Mouse (Mus musculus): ENCODE data around the gene B4galnt4.
A peak's percentile ranks its signal among the peaks of the same experiment; 100 is the strongest.

B4galnt4 gene

DNA sequence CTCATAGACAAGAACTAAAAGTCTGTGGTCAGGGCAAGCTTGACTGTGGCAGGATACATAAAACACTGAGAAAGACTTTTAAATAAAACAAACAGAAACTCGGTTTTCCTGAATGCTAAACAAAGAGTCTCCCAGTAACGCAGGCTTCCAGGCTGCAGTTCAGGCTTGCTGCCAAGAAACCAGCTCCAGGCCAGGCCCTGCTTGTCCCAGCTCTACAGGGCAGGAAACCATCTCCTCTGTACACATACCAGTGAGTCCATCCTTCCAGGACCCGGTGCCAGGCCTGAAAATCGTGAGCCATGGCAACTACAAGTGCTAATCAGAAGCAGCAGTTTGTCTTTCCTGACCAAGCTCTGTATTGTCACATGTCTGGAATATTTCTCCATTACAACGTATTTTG is 19.2 kb upstream of the B4galnt4 start:
- DNase-seq (ENCODE audit: low spot score in 2 of 2), result no peak

GRCm38 (mm10) chr7:141042539-141042938 is 18.4 kb upstream of the B4galnt4 start:
- DNase-seq (ENCODE audit: low spot score in 2 of 2), result no peak

DNA sequence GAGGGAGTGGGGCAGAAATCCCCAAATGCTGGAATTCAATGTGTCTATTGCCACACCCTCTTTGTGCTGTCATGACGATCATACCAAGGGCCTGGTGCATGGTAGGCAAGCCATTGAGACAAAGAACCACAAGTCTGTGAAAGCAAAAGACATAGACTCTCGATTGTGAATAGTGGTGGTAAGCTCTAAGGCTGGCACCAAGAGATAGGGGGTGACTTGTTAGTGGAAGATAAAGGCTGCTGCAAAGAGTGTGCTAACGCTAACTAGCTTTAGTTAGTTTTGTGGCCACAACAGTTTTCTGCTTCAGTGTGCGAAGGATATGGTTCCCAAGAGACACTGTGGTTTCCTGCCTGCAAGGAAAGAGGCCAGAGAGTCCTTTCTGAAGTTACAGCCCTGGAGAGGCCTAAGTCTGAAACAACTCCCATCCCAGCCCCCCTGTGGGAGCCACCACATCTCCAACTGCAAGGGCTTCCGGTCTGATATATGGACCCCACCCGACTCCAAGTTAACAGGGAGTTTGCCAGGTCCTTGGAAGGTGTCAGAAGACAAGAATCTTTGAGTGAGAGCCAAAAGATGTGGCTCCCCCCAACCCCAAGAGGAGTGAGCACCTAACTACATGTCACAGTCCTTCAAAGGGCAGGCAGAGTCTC is 13.8 kb upstream of the B4galnt4 start:
- DNase-seq (ENCODE audit: low spot score in 2 of 2), result no peak

DNA sequence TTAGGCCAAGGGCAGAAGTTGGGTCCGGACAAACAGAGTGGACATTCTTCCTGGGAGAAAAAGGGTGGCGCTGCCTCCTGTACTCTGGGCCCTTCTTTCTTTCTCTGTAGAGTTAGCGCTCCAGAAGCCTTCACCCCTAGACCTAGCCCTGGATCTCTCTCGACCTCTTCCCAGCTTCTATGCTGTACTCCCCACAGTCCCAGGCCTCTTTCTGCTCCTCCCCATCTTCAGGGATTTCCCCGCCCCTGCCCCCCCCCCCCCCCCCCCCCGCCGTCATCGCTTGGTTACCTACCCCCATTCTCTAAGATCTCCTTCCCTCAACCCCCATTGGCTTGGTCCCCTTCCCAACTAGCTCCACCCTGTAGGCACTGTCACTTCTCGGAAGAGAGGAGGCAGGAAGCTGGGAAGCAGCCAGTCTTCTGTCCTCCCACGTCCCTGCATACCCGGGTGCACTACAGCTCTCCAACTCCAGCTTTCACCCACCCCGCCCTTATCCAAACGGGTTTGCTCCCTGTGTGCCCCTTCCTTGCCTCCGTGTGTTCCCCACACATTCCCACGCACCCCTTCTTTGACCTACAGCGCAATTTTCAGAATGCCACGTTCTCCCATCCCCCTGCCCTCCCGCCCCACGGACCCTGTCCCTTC is 13.2 kb upstream of the B4galnt4 start:
- DNase-seq (ENCODE audit: low spot score in 2 of 2), result peak in 1 of 2 experiments; percentile 74

DNA sequence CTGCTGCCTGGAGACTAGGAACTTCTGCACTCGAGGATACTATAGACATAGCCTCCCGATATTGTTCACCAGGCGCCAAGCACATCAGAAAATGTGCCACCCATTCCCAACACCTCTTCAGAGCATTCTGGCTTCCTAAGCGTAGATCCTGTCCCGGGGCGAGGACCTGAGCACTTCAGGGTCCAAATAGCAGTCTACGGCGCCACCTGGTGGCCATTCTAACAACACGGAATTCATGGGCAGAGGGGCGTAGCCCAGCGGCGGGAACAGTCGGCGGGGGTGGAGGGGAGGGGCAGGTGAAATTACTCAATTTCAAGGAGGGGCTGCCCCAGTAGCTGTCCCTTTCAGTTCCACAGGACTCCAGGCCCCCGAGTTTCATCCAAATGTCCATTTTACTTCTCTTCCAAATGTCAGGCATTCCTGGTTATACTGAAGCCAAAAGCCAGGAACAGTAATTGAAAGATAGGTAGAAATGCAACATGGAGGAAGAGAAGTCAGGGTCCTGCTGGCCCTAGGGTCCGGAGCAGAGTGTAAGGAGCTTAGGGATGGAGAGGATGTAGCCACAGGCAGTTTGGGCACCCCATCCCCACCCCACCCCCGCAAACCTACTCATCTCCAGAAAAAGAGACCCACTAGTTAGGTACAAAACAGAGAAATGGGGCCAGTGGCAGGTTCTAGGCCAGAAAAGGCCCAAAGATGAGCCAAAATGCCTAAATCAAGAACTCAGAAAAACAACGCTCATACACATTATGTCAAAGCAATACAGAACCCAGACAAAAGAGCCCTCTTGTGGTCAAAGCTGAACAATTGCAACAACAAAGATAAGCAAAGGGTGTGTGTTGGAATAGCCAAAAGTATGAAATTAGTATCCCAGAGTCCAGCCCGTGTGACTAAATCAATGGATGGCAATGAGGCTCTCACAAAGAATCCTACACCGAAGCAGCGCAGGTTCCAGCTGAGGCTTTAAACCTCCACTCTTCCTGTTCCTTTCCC is 12.4 kb upstream of the B4galnt4 start:
- peak; percentile 88 to 96 for DNase-seq (ENCODE audit: low spot score in 2 of 2)

GRCm38 (mm10) chr7:141049326-141049725 is 11.6 kb upstream of the B4galnt4 start:
- DNase-seq (ENCODE audit: low spot score in 2 of 2), result no peak

DNA sequence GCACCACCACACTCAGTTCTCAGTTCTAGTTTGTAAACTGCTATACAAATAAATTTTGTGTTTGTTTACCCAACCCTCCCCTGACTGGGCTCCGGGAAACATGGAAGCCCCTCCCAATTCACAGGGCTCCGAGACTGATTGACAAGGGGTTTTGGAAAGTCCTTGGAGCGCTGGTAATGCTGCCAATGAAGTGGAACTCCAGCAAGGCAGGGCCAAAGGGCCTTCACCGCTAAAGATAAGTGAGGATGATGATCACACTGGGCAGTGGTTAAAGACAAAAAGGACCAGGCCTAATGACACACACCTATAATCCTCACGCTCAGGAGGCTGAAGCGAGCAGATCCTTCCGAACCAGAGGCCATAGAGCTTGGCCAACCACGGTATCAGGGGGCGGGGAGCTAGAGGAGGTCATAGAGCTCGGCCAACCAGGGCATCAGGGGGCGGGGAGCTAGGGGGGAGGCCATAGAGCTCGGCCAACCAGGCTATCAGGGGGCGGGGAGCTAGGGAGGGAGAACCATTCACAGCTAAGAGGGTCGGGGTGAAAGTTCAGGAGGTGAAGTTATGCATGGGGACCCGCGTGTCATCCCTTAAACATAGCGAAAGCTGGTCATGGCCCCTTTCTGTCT is 9.7 kb upstream of the B4galnt4 start:
- DNase-seq (ENCODE audit: low spot score in 2 of 2), result no peak

DNA sequence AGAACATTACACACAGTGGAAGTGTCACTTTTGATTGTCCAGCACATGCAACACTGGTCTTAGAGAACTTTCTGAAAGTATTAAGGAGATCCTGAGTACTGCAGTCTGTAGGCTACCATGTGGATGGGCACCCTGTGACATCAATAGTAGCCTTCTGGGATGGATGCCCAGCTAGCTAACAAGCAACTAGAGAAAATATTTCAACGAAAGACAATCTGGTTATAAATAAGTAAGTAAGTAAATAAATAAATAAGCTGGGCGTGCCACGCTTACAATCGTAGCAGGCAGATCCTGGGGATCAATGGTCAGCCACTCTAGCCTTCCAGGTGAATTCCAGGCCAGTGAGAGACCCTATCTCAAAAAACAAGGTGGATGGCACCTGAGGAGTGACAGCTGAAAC is 8.9 kb upstream of the B4galnt4 start:
- no peak for DNase-seq (ENCODE audit: low spot score in 2 of 2)

GRCm38 (mm10) chr7:141052421-141052820 is 8.5 kb upstream of the B4galnt4 start:
- no peak for DNase-seq (ENCODE audit: low spot score in 2 of 2)

GRCm38 (mm10) chr7:141055785-141056184 is 5.1 kb upstream of the B4galnt4 start:
- DNase-seq (ENCODE audit: low spot score in 2 of 2), result no peak

DNA sequence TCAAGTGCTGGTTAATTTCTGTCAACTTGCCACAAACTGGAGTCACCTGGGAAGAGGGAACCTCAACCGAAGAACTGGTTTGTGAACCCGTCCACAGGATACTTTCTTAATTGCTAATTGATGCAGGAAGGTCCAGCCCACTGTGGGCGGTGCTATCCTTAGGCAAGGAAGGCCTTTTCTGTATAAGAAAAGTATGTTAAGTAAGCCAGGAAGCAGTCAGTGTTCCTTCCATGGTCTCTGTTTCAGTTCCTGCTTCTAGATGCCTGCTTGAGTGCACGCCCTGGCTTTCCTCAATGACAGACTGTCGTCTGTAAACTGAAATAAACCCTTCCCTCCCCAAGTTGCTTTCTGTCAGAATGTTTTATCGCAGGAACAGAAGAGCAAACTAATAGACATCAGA is 3.9 kb upstream of the B4galnt4 start:
- DNase-seq (ENCODE audit: low spot score in 2 of 2), result no peak

GRCm38 (mm10) chr7:141057541-141057940 is 3.4 kb upstream of the B4galnt4 start:
- no peak for DNase-seq (ENCODE audit: low spot score in 2 of 2)

DNA sequence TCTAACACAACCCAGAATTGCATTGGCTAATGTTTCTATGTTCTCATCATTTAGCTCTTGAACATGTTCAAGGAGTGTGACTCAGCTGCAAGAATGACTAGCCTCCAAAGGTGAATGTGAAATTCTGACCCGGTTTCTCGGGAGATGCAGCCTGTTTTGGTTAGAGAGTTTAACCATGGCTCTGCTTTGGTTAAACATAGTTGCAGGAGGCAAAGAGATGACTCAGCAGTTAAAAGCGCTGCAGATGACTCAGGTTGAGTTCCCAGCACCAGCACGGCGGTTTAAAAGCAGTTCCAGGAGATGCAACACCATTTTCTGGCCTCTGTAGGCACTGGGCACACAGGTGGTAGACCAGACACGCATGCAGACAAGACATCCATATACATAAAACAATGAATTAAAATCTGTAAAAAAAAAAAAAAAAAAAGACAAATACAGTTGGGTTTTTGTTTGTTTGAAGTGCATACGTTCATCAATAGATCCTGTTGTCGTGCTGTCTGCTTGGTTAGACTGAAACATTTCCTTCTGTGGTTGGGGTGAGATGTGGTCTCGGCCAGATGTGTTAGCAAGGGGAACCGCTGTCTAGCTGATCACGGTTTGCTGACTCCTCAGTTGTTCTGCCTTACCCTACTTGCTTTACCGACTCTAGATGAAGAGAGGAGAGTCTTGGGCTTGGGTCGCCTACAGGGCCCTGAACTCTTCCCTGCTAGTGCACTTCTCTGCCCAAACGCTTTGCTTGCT is 2.1 kb upstream of the B4galnt4 start:
- DNase-seq (ENCODE audit: low spot score in 2 of 2), result no peak

GRCm38 (mm10) chr7:141059929-141060328 is 975 bp upstream of the B4galnt4 start:
- DNase-seq (ENCODE audit: low spot score in 2 of 2), result no peak

- no peak for DNase-seq (ENCODE audit: low spot score in 2 of 2)
Observed at GRCm38 (mm10) chr7:141061269-141061692, 377 bp downstream of the B4galnt4 start.

GRCm38 (mm10) chr7:141062525-141062924 is 1.6 kb downstream of the B4galnt4 start:
- DNase-seq (ENCODE audit: low spot score in 2 of 2), result no peak

GRCm38 (mm10) chr7:141063353-141063752 is 2.4 kb downstream of the B4galnt4 start:
- no peak for DNase-seq (ENCODE audit: low spot score in 2 of 2)

DNA sequence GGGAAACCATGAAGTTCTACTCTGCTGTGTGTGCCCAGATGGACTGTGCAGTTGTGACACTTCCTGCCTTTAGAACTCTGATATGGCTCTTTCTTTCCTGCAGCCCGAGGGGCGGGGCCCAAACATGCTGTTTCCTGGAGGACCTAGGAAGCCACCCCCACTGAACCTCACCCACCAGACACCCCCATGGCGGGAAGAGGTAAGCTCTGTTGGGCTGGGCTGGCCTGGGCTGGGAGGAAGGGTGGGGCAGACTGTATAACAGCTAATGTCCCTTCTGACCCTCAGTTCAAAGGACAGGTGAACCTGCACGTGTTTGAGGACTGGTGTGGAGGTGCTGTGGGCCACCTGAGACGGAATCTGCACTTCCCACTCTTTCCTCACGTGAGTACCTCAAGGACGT is 3.3 kb downstream of the B4galnt4 start:
- DNase-seq (ENCODE audit: low spot score in 2 of 2), result no peak

GRCm38 (mm10) chr7:141064576-141064975 is 3.7 kb downstream of the B4galnt4 start:
- DNase-seq (ENCODE audit: low spot score in 2 of 2), result no peak

DNA sequence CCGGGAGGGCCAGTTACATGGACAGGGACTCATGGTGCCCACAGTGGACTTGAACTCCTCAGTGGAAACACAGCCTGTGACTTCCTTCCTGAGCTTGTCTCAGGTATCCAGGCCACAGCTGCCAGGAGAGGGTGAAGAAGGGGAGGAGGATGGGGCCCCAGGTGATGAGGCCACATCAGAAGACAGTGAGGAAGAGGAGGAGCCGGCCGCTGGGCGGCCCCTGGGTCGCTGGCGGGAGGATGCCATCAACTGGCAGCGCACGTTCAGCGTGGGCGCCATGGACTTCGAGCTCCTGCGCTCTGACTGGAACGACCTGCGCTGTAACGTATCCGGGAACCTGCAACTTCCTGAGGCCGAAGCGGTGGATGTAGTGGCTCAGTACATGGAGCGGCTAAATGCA is 7.4 kb downstream of the B4galnt4 start:
- peak in 1 of 2 experiments; percentile 64 for DNase-seq (ENCODE audit: low spot score in 2 of 2)

All from spleen, postnatal 4 days (tissue).